Mouse (Mus musculus): ENCODE measurements around the gene Whamm. TPM values are rescaled to one million over a fixed set of nuclear protein-coding genes. Genes with fewer than 3 reads are reported as not detected.

Whamm gene
- polyA plus RNA-seq, 1 experiment from 2014 or later: 5.9 TPM

- no peaks in the 10 kb centered on the region for H3K27me3 ChIP-seq (replicated peaks; ENCODE audit: control insufficient read depth, insufficient read depth, low read length)
- no peak overlapping the region for H3K27ac ChIP-seq (ENCODE audit: low read depth, low read length)
- no peak overlapping the region for H3K4me2 ChIP-seq (replicated peaks; ENCODE audit: low read depth)
- no peak for TF ChIP-seq CTCF (IDR thresholded peaks at IDR 0.05; ENCODE audit: low read depth)
- WGBS: 95% methylated on average over 5 of the region's 5 CpGs
- H3K36me3 ChIP-seq (ENCODE audit: control insufficient read depth, insufficient read depth): peaks cover 29% of the 10 kb centered on the region
- no peak overlapping the region for H3K9ac ChIP-seq (ENCODE audit: low read depth, low read length)
- no peaks in the 10 kb centered on the region for H3K9me3 ChIP-seq (ENCODE audit: control insufficient read depth)
- no peak for ATAC-seq
- no peak overlapping the region for H3K4me3 ChIP-seq (ENCODE audit: low read depth, low read length)
- H3K4me1 ChIP-seq (replicated peaks; ENCODE audit: control insufficient read depth, insufficient read depth, low read length): no peaks in the 10 kb centered on the region
Measured at GRCm38 (mm10) chr7:81579312-81579711, 8.2 kb downstream of the Whamm start.

- Histone ChIP-seq H3K4me1 (replicated peaks; ENCODE audit: control insufficient read depth, insufficient read depth, low read length) (no peaks in the 10 kb centered on the region), H3K4me2 (replicated peaks; ENCODE audit: low read depth) (no peak overlapping the region), H3K27me3 (replicated peaks; ENCODE audit: control insufficient read depth, insufficient read depth, low read length) (no peaks in the 10 kb centered on the region), H3K36me3 (ENCODE audit: control insufficient read depth, insufficient read depth) (peaks cover 44% of the 10 kb centered on the region), H3K27ac (ENCODE audit: low read depth, low read length) (no peak overlapping the region), H3K4me3 (ENCODE audit: low read depth, low read length) (no peak overlapping the region), H3K9me3 (ENCODE audit: control insufficient read depth) (no peaks in the 10 kb centered on the region), H3K9ac (ENCODE audit: low read depth, low read length) (no peak overlapping the region)
- no peak for ATAC-seq
- TF ChIP-seq CTCF (IDR thresholded peaks at IDR 0.05; ENCODE audit: low read depth): peak; percentile 69
- WGBS: 41% methylated on average over 3 of the region's 3 CpGs
Measured at GRCm38 (mm10) chr7:81583512-81583911, 12.4 kb downstream of the Whamm start.

- H3K9me3 ChIP-seq (ENCODE audit: control insufficient read depth): no peaks in the 10 kb centered on the region
- no peaks in the 10 kb centered on the region for H3K27me3 ChIP-seq (replicated peaks; ENCODE audit: control insufficient read depth, insufficient read depth, low read length)
- peak overlapping the region; percentile 78 for H3K27ac ChIP-seq (ENCODE audit: low read depth, low read length)
- WGBS: 55% methylated on average over 7 of the region's 7 CpGs
- H3K9ac ChIP-seq (ENCODE audit: low read depth, low read length): no peak overlapping the region
- TF ChIP-seq CTCF (IDR thresholded peaks at IDR 0.05; ENCODE audit: low read depth): no peak
- H3K4me2 ChIP-seq (replicated peaks; ENCODE audit: low read depth): no peak overlapping the region
- no peak overlapping the region for H3K4me3 ChIP-seq (ENCODE audit: low read depth, low read length)
- H3K36me3 ChIP-seq (ENCODE audit: control insufficient read depth, insufficient read depth): peaks cover 48% of the 10 kb centered on the region
- ATAC-seq: peak; percentile 54
- H3K4me1 ChIP-seq (replicated peaks; ENCODE audit: control insufficient read depth, insufficient read depth, low read length): no peaks in the 10 kb centered on the region
Measured at GRCm38 (mm10) chr7:81585326-81585725, 14.3 kb downstream of the Whamm start.

GRCm38 (mm10) chr7:81587238-81587637 is 16.2 kb downstream of the Whamm start:
- Histone ChIP-seq H3K4me3 (ENCODE audit: low read depth, low read length) (no peak overlapping the region), H3K27me3 (replicated peaks; ENCODE audit: control insufficient read depth, insufficient read depth, low read length) (no peaks in the 10 kb centered on the region), H3K27ac (ENCODE audit: low read depth, low read length) (no peak overlapping the region), H3K9ac (ENCODE audit: low read depth, low read length) (no peak overlapping the region), H3K36me3 (ENCODE audit: control insufficient read depth, insufficient read depth) (peaks cover 66% of the 10 kb centered on the region), H3K4me2 (replicated peaks; ENCODE audit: low read depth) (no peak overlapping the region), H3K4me1 (replicated peaks; ENCODE audit: control insufficient read depth, insufficient read depth, low read length) (no peaks in the 10 kb centered on the region), H3K9me3 (ENCODE audit: control insufficient read depth) (no peaks in the 10 kb centered on the region)
- TF ChIP-seq CTCF (IDR thresholded peaks at IDR 0.05; ENCODE audit: low read depth): no peak
- WGBS: 83% methylated on average over 4 of the region's 4 CpGs
- 0 out of 2 replicates have a peak, but pooled peaks have one; percentile 33 for ATAC-seq

GRCm38 (mm10) chr7:81592686-81593085 is 21.6 kb downstream of the Whamm start:
- Histone ChIP-seq H3K4me2 (replicated peaks; ENCODE audit: low read depth) (no peak overlapping the region), H3K27ac (ENCODE audit: low read depth, low read length) (no peak overlapping the region), H3K27me3 (replicated peaks; ENCODE audit: control insufficient read depth, insufficient read depth, low read length) (no peaks in the 10 kb centered on the region), H3K4me1 (replicated peaks; ENCODE audit: control insufficient read depth, insufficient read depth, low read length) (no peaks in the 10 kb centered on the region), H3K9ac (ENCODE audit: low read depth, low read length) (no peak overlapping the region), H3K4me3 (ENCODE audit: low read depth, low read length) (no peak overlapping the region), H3K9me3 (ENCODE audit: control insufficient read depth) (no peaks in the 10 kb centered on the region), H3K36me3 (ENCODE audit: control insufficient read depth, insufficient read depth) (peaks cover 81% of the 10 kb centered on the region)
- 80% methylated on average over 9 of the region's 9 CpGs for WGBS
- no peak for TF ChIP-seq CTCF (IDR thresholded peaks at IDR 0.05; ENCODE audit: low read depth)
- ATAC-seq: no peak

GRCm38 (mm10) chr7:81593387-81593786 is 22.3 kb downstream of the Whamm start:
- Histone ChIP-seq H3K4me2 (replicated peaks; ENCODE audit: low read depth) (no peak overlapping the region), H3K4me1 (replicated peaks; ENCODE audit: control insufficient read depth, insufficient read depth, low read length) (no peaks in the 10 kb centered on the region), H3K36me3 (ENCODE audit: control insufficient read depth, insufficient read depth) (peaks cover 87% of the 10 kb centered on the region), H3K27ac (ENCODE audit: low read depth, low read length) (no peak overlapping the region), H3K4me3 (ENCODE audit: low read depth, low read length) (no peak overlapping the region), H3K9ac (ENCODE audit: low read depth, low read length) (no peak overlapping the region), H3K9me3 (ENCODE audit: control insufficient read depth) (no peaks in the 10 kb centered on the region), H3K27me3 (replicated peaks; ENCODE audit: control insufficient read depth, insufficient read depth, low read length) (no peaks in the 10 kb centered on the region)
- no peak for TF ChIP-seq CTCF (IDR thresholded peaks at IDR 0.05; ENCODE audit: low read depth)
- ATAC-seq: no peak
- WGBS: 85% methylated on average over 8 of the region's 8 CpGs

- no peak for TF ChIP-seq CTCF (IDR thresholded peaks at IDR 0.05; ENCODE audit: low read depth)
- Histone ChIP-seq H3K9me3 (ENCODE audit: control insufficient read depth) (no peaks in the 10 kb centered on the region), H3K9ac (ENCODE audit: low read depth, low read length) (no peak overlapping the region), H3K27me3 (replicated peaks; ENCODE audit: control insufficient read depth, insufficient read depth, low read length) (no peaks in the 10 kb centered on the region), H3K4me2 (replicated peaks; ENCODE audit: low read depth) (no peak overlapping the region), H3K4me3 (ENCODE audit: low read depth, low read length) (no peak overlapping the region), H3K27ac (ENCODE audit: low read depth, low read length) (no peak overlapping the region), H3K36me3 (ENCODE audit: control insufficient read depth, insufficient read depth) (peaks cover 77% of the 10 kb centered on the region), H3K4me1 (replicated peaks; ENCODE audit: control insufficient read depth, insufficient read depth, low read length) (peaks cover 5% of the 10 kb centered on the region; the same call in 1 of the 2 replicates)
- 78% methylated on average over 5 of the region's 5 CpGs for WGBS
- no peak for ATAC-seq
Measured at GRCm38 (mm10) chr7:81595056-81595455, 24.0 kb downstream of the Whamm start.

All from intestine, postnatal 0 days (tissue).